Mouse (Mus musculus) small intestine, adult 2 months (tissue): Measurements from ENCODE around the gene Atp2b2.

Experiments
- CTCF ChIP-seq: fragments of 200-500 bp; IDR thresholded peaks from 2 replicates; pipeline ENCODE4 v1.5.1; 2012; ENCODE audit warnings: low read depth, mild to moderate bottlenecking, control low read depth, inconsistent platforms, low read length, moderate library complexity, mixed read lengths; ENCODE audit not compliant: insufficient replicate concordance, insufficient read length; ENCODE audit errors: extremely low read depth
- POLR2A ChIP-seq: fragments of 200-500 bp; IDR thresholded peaks from 2 replicates; pipeline ENCODE4 v1.6.1; 2012; ENCODE audit warnings: low read depth, mild to moderate bottlenecking, control low read depth, inconsistent platforms, low read length, moderate library complexity

DNA sequence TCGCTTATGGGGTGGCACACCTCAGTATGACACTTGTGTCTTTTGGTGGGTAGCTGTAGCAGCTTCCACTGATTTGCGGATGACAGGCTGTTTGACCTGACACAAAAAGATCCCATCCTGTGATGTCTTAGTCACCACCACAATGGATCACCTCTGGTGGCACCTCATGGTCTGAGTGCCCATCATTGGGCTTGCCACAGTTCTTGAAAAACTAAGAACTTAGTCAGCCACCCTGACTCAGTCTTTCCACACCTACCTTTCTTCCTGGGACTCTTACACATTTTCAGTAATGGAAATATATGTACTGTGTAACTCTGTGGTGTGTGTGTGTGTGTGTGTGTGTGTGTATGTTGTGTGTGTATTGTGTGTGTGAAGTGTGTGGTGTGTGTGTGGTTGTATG is 71.5 kb downstream of the Atp2b2 start:
- TF ChIP-seq CTCF (no peak), POLR2A (no peak)
